Mouse (Mus musculus) bone marrow macrophage, adult 2 months (primary cell): ENCODE results near the gene Tnrc18.

Experiments used
- CTCF ChIP-seq: IDR thresholded peaks from 2 replicates; pipeline ENCODE4 v1.5.1; 2012; ENCODE audit warnings: low read depth, mild to moderate bottlenecking, low read length, moderate library complexity
- POLR2A ChIP-seq: IDR thresholded peaks from 2 replicates; pipeline ENCODE4 v1.6.1; 2012; ENCODE audit warnings: mild to moderate bottlenecking, low read depth, low read length, borderline replicate concordance

DNA sequence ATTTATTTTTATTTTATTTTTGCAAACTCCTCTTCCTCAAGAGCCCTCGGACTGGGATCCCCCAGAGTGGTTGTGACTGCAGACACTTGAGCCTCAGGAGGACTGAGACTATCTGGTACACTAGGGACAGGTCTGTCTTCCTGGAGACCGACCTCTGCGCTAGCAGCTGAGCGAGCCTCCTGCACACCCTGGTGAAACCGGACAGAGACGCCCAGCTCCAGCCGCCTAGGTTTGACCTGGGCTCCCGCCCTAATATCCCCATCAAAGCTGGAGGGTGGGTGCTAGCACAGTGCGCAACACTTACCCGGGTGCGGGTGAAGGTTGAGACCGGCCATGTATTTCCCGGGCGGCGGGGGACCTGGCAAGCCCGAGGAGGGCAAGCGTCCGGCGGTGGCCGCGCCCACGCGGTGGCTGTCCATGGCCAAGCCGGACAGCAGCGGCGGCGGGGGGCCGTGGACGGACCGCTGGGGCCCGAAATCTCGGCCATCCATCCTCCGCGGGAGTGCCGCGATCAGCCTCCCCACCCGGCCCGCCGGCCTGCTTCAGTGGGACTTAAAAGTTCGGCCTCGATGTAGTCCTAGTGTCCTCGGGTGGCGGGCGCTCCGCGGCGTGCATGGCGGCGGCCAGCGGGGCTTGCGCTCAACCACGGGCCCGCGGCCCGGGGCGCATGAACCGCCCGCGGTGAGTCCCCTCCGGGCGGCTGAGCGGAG is 2.6 kb downstream of the Tnrc18 start:
- no peak for TF ChIP-seq POLR2A
- TF ChIP-seq CTCF = no peak
